Mouse (Mus musculus) testis, adult 2 months (tissue): ENCODE measurements at regions not wholly inside any gene's neighbourhood (a gene's known extent, or its start where the extent isn't known, plus 50 kb on each side); places are given as distances from the start of the nearest gene placed in this dataset.

ENCODE experiments used
- CTCF ChIP-seq: fragments of 200-500 bp; IDR thresholded peaks from 2 replicates; pipeline ENCODE4 v1.5.1; 2012; ENCODE audit warnings: low read depth, mild to moderate bottlenecking, inconsistent platforms, low read length, moderate library complexity; ENCODE audit not compliant: control insufficient read depth, insufficient read depth, insufficient replicate concordance
- POLR2A ChIP-seq: fragments of 200-500 bp; IDR thresholded peaks from 2 replicates; pipeline ENCODE4 v1.6.1; 2012; ENCODE audit warnings: low read depth, mild to moderate bottlenecking, inconsistent platforms, low read length, moderate library complexity; ENCODE audit not compliant: control insufficient read depth

- TF ChIP-seq CTCF (no peak), POLR2A (no peak)
Measured at GRCm38 (mm10) chr9:116298791-116299190, 123.6 kb upstream of the Tgfbr2 start.
